Mouse (Mus musculus): ENCODE results near the gene Mcoln2.

The Mcoln2 gene

DNA sequence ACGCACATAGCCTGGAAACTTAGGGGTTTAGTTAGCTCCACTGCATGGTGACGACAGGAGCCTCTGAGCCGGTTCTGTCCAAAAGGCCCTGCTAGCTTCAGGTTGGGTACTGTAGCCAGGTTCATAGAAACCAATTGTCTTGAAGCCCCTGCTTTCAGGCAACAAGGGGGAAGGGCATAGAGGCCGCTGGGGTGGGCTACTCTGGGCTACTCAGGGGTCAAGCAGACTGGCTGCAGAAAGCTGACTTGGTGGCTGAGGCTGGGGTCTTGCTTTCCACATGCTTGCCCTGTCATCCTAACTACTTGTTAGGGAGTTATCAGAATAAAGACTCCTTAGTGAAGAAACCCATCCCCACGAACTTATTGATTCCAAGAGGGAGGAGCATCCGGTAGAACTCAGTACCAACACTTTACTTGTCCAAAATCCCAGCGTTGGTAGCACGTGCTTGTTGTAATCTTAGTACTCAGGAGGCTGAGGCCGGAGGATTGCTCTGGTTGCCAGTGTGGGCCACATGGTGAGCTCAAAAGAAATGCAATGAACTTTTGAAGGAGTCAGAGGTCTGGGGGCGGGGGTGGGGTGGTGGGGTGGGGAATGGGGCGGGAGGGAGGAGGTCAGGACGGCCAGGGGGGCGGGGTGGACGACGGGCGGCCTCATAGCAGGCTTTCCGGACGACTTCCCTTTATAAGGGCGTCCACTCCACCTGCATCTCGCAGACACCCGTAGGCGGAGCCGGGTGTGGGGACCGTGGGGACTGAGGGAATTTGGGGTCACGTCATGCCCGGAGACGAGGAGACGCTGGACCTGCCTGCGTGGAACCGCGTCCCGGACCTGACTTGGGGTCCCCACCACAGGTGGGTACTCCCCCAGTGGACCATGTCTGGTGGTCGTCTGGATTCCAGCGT, at the start of gene Mcoln2:
TSS of gene Mcoln2 (plus strand) at position 678 of the 902 bp plus-strand sequence.
- DNase-seq (ENCODE audit: low spot score): no peak

GRCm38 (mm10) chr3:146099925-146100324, 49.7 kb upstream of the Mcoln2 start:
- no peak for DNase-seq (ENCODE audit: low spot score)

- no peak for DNase-seq (ENCODE audit: low spot score)
Observed at GRCm38 (mm10) chr3:146102049-146102448, 47.6 kb upstream of the Mcoln2 start.

GRCm38 (mm10) chr3:146107116-146107849, 42.4 kb upstream of the Mcoln2 start:
- DNase-seq (ENCODE audit: low spot score): no peak

GRCm38 (mm10) chr3:146107921-146108571, 41.6 kb upstream of the Mcoln2 start, which contains the start of gene Wdr63:
Gene Wdr63 (minus strand): TSS chr3:146108130.
- peak; percentile 70 for DNase-seq (ENCODE audit: low spot score)

DNA sequence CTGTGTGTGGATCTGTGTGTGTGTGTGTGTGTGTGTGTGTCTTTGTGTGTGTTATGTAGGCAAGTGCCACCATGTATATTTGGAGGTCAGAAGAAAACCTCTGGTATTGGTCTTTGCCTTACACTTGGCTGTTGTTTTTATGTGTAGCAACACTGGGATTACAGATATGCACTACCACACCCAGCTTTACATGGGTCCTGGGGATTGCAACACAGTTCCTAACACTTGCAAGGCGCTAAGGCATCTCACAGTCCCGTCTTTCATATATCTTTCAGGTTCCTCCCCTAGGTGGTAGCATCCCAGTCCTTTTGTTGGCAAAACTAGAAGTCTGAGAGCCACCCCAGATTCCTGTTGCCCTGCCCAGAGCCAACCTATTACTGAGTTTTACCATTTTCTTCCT, 40.7 kb upstream of the Mcoln2 start:
- DNase-seq (ENCODE audit: low spot score): no peak

DNA sequence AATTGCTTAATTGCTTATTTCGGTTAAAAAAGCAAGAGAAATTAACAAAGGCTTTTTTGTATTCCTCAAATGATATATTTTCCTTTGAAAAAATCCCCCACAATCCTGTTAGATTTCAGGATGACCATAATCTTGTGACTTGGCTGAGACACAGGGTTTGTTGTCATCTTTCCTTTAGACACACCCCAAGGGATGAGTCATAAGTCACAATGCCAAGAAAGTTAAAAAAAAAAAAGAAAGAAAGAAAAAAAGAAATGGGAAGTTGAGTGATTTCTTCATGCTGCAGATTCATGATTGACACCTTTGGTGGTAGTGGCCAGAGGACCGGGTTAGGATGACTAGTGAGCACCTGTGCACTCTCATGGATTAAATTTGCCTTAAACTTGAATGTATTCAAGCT, 39.3 kb upstream of the Mcoln2 start:
- no peak for DNase-seq (ENCODE audit: low spot score)

GRCm38 (mm10) chr3:146110916-146111315, 38.7 kb upstream of the Mcoln2 start:
- no peak for DNase-seq (ENCODE audit: low spot score)

DNA sequence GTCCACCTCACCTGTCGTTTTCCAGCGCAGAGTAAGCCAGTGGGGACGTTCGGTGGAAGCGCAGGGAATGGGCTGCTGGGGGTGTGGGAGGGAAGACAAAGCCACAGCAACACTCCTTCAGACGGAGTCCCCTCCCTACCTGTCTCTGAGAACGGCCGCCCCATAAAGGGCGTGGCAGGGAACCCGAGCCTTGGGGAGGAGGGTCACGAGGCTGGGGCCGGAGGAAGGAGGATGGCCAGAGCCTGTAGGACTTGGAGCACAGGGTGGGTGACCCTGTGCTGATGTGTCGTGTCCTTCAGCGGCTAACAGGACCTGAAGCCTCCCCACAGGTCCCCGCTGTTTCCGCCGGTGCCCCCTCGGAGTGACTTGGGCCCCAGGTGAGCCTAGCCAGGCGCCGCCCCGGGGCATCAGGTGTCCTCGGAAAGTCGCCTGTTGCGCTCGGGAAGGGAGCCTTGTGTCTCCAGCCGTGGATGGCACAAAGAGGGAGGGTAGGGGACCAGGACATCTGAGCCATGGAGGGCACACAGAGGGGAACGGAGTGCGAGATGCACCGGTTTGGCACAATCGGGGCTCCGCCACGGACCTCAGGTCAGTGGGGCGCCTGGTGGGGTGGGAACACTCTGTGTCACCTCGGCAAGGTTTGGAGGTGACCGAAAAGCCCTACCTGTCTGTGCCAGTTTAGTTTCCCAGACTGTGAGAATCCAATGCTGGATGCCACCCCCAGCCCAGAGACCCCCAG, 32.2 kb upstream of the Mcoln2 start, which contains the start of gene Mcoln3:
TSS of gene Mcoln3 (plus strand) at position 193 of the 739 bp plus-strand sequence.
- DNase-seq (ENCODE audit: low spot score): no peak

GRCm38 (mm10) chr3:146117997-146118457, 31.6 kb upstream of the Mcoln2 start:
- no peak for DNase-seq (ENCODE audit: low spot score)

GRCm38 (mm10) chr3:146121310-146122124, 28.1 kb upstream of the Mcoln2 start:
- DNase-seq (ENCODE audit: low spot score): no peak

DNA sequence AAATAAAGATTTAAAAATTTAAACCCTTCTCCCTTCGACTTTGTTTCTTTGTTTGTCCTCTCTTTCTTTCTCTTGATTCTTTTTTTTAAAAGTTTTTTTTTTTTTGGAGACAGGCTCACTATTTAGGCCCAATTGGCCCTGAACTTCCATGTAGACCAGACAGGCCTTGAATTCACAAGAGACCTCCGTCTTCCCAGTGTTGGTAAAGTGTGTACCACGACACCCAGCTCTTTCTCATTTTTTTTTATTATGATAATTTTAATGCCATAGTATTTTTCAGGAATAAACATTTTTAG, 27.6 kb upstream of the Mcoln2 start:
- DNase-seq (ENCODE audit: low spot score): no peak

GRCm38 (mm10) chr3:146122807-146123463, 26.7 kb upstream of the Mcoln2 start:
- DNase-seq (ENCODE audit: low spot score): no peak

DNA sequence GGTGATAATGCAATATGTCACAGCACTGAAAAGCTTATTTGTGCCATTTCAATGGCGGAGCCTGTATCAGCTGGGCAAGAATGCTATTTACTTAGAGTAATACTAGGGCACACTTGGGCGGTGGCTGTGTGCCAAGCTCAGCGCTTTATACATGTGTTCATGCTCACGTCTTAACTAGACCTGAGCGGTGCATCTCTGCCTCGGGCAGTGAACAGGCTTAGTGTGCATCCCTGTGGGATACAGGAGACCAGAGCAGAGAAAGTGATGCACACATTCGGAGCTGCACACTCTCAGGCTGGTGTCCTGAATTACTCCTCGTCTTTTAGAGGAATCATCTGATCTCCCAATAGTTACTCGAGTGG, 26.2 kb upstream of the Mcoln2 start:
- DNase-seq (ENCODE audit: low spot score): no peak

- DNase-seq (ENCODE audit: low spot score): no peak
Observed at GRCm38 (mm10) chr3:146127205-146127604, 22.4 kb upstream of the Mcoln2 start.

GRCm38 (mm10) chr3:146134834-146135233, 14.8 kb upstream of the Mcoln2 start:
- no peak for DNase-seq (ENCODE audit: low spot score)

DNA sequence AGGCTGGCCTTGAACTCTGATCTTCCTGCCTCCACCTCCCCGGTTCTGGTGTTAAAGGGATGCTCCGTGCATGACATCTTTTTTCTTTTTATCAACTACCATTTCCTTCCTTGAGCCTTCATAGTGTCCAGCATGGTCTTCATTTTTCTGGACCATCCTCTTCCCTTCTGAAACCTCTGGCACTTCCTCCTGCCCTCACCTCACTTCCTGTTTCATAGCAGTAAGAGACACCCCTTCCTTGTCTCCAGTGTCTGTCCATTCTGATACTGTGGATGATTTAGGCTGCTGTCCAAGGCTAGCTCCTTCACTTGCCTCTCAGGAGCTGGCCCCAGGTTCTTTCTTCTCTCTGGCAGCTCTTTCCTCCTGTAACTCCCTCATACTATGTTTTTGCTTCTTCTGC, 14.2 kb upstream of the Mcoln2 start:
- DNase-seq (ENCODE audit: low spot score): no peak

GRCm38 (mm10) chr3:146136422-146136821, 13.2 kb upstream of the Mcoln2 start:
- DNase-seq (ENCODE audit: low spot score): no peak

DNA sequence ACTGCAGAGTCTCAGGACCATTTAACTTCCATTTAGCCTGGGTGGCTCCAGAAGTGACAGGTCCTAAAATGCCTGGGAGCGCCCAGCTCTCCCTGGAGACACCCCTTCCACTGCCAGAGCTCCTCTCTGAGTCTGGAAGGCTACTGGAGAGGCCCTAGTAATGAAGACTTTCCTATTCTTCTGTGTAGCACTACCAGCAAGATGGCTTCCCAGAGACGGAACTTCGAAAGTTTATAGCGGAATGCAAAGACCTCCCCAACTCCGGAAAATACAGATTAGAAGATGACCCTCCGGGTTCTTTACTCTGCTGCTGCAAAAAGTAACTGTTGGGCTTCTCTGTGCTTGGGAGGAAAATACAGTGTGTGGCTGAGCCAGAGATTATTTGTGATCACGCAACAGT, 9.4 kb upstream of the Mcoln2 start:
- no peak for DNase-seq (ENCODE audit: low spot score)

GRCm38 (mm10) chr3:146142523-146142922, 7.1 kb upstream of the Mcoln2 start:
- DNase-seq (ENCODE audit: low spot score): no peak

DNA sequence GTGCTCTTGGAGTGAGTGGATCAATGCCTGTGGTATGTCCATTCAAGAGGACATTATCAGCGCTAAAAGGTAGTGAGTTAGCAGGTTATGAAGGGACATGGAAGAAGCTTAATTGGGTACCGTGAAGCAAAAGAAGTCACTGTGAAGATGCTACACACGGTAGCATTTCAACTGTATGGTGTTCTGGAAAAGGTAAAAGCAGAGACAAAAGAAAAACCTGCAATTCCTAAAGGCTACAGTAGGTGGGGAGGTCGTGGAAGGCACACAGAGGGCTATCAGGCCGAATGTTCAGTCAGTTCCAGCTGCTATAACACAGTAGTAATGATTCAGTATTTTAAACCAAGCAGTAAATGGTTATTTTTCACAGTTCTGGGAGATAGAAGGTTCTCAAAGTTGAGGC, 4.1 kb upstream of the Mcoln2 start:
- DNase-seq (ENCODE audit: low spot score): no peak
